Mouse (Mus musculus) midbrain, embryonic 11.5 days (tissue): ENCODE results near the gene Clec1b. TPM values are rescaled to one million over a fixed set of nuclear protein-coding genes. Genes with fewer than 3 reads are reported as not detected.
A peak's percentile ranks its signal among the peaks of the same experiment; 100 is the strongest.

ENCODE experiments used
- ATAC-seq: fragments of 200-750 bp; cut with Nextera tagmentation; 2 replicates; pipeline ENCODE4 v1.8.0; 2017; ENCODE audit warnings: moderate TSS enrichment, moderate library complexity; ENCODE audit not compliant: low FRiP score
- DNase-seq: peaks from one replicate; pipeline ENCODE4 v3.0.0; 2015; ENCODE audit warnings: low spot score; ENCODE audit errors: missing footprints
- H3K27ac ChIP-seq: fragments of 300-500 bp; sonication (generic); 2 replicates; pipeline ENCODE4 v1.5.1; 2014; ENCODE audit warnings: low read depth, low read length
- H3K27me3 ChIP-seq: fragments of 300-500 bp; sonication (generic); 2 replicates; pipeline ENCODE4 v1.6.1; 2014; ENCODE audit warnings: mild to moderate bottlenecking, low read length, moderate library complexity, mixed read lengths; ENCODE audit not compliant: control insufficient read depth, insufficient read depth
- H3K36me3 ChIP-seq: fragments of 300-500 bp; sonication (generic); 2 replicates; pipeline ENCODE4 v1.6.1; 2014; ENCODE audit warnings: mild to moderate bottlenecking, low read length, moderate library complexity, mixed read lengths; ENCODE audit not compliant: control insufficient read depth, insufficient read depth
- H3K4me1 ChIP-seq: fragments of 300-500 bp; sonication (generic); 2 replicates; pipeline ENCODE4 v1.6.1; 2014; ENCODE audit warnings: low read length; ENCODE audit not compliant: control insufficient read depth, insufficient read depth
- H3K4me2 ChIP-seq: fragments of 300-500 bp; sonication (generic); 2 replicates; pipeline ENCODE4 v1.6.1; 2014; ENCODE audit warnings: mild to moderate bottlenecking, moderate library complexity
- H3K4me3 ChIP-seq: fragments of 300-500 bp; sonication (generic); 2 replicates; pipeline ENCODE4 v1.5.1; 2014; ENCODE audit warnings: low read depth, low read length
- H3K9ac ChIP-seq: fragments of 300-500 bp; sonication (generic); 2 replicates; pipeline ENCODE4 v1.6.1; 2014; ENCODE audit warnings: low read length
- H3K9me3 ChIP-seq: fragments of 300-500 bp; sonication (generic); 2 replicates; pipeline ENCODE4 v1.6.1; 2016; ENCODE audit warnings: low read length; ENCODE audit not compliant: control insufficient read depth
- WGBS: fragments of 180-500 bp; shearing (Covaris S2); extraction: QIAGEN DNeasy Blood & Tissue Kit; methylation state at CpG from one replicate; pipeline ENCODE4 v1.1.7; 2014; 5-methylcytosine and 5-hydroxymethylcytosine counted together
- polyA plus RNA-seq: library from polyadenylated mRNA; unstranded; fragments of >200 nt; fragmentation: Nextera tagmentation; extraction: Ambion mirVana; gene quantifications from 2 replicates; pipeline ENCODE4 v1.2.1, GENCODE M21; 2014

Clec1b gene
- polyA plus RNA-seq, 1 experiment from 2014 or later = 11.3 TPM

GRCm38 (mm10) chr6:129402404-129402803, 5.3 kb downstream of the Clec1b start:
- H3K4me1 ChIP-seq = no peaks in the 10 kb centered on the region

GRCm38 (mm10) chr6:129403391-129403790, 6.3 kb downstream of the Clec1b start:
- Histone ChIP-seq H3K36me3 (no peaks in the 10 kb centered on the region), H3K9me3 (no peaks in the 10 kb centered on the region), H3K27ac (no peak overlapping the region), H3K9ac (no peak overlapping the region), H3K4me2 (no peak overlapping the region), H3K27me3 (no peaks in the 10 kb centered on the region), H3K4me1 (no peaks in the 10 kb centered on the region), H3K4me3 (no peak overlapping the region)
- 49% methylated on average over 6 of the region's 6 CpGs for WGBS
- DNase-seq (no peak), ATAC-seq (no peak)

More at GRCm38 (mm10) chr6:129402404-129402803, 5.3 kb downstream of the Clec1b start:
- no peaks in the 10 kb centered on the region for H3K9me3 ChIP-seq
- DNase-seq (no peak), ATAC-seq (no peak)
- H3K4me3 ChIP-seq = no peak overlapping the region
- H3K4me2 ChIP-seq = no peak overlapping the region
- WGBS = 95% methylated on average over 2 of the region's 2 CpGs
- H3K9ac ChIP-seq = no peak overlapping the region
- no peaks in the 10 kb centered on the region for H3K36me3 ChIP-seq
- H3K27me3 ChIP-seq = no peaks in the 10 kb centered on the region
- no peak overlapping the region for H3K27ac ChIP-seq

DNA sequence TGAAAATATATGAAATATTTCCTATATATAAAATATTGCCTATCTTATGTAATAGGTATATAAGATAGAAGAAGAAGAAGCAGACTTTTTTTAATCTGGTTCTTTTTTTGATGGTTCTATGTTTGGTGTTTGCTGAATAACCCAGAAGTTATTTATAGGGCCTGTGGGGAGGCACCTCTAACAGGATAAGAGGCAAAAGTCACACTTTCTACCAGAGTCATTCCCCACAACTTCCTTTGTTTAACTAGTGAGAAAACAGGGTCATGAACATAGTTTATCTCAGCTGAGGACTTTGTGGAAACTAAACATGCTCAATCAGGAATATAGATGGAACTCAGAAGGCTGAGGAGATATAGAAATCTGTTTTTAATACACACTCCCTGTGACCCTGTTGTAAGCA, 8.9 kb downstream of the Clec1b start:
- H3K27me3 ChIP-seq = no peaks in the 10 kb centered on the region
- H3K9me3 ChIP-seq = no peaks in the 10 kb centered on the region
- H3K4me3 ChIP-seq = no peak overlapping the region
- ATAC-seq = no peak
- peak; percentile 37 for DNase-seq
- H3K4me2 ChIP-seq = no peak overlapping the region
- H3K36me3 ChIP-seq = no peaks in the 10 kb centered on the region
- no peak overlapping the region for H3K27ac ChIP-seq
- no peak overlapping the region for H3K9ac ChIP-seq
- no peaks in the 10 kb centered on the region for H3K4me1 ChIP-seq

DNA sequence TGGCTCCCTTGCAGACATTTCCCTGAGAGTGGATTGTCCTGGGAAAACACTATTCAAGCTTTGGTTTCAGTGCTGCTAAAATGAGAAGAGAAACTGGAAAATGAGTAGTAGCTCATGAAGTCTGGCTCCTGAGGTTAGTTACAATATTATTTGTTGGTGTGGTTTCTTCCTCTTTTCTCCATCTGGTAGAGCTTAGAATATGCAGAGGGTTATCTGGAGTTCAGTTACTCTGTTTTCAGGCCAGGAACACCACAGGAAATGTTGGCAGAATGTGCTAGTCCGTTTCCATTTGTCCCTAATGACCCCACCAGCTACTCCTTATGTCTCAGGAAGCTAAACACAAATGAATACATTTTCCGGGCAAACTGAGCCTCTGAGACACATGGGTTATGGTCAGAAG, 10.2 kb downstream of the Clec1b start:
- H3K4me2 ChIP-seq = no peak overlapping the region
- H3K9ac ChIP-seq = no peak overlapping the region
- H3K4me3 ChIP-seq = no peak overlapping the region
- WGBS = 63% methylated on average over 2 of the region's 2 CpGs
- ATAC-seq = no peak
- H3K4me1 ChIP-seq = no peaks in the 10 kb centered on the region
- no peaks in the 10 kb centered on the region for H3K27me3 ChIP-seq
- no peak overlapping the region for H3K27ac ChIP-seq
- no peak for DNase-seq
- H3K36me3 ChIP-seq = no peaks in the 10 kb centered on the region
- no peaks in the 10 kb centered on the region for H3K9me3 ChIP-seq

DNA sequence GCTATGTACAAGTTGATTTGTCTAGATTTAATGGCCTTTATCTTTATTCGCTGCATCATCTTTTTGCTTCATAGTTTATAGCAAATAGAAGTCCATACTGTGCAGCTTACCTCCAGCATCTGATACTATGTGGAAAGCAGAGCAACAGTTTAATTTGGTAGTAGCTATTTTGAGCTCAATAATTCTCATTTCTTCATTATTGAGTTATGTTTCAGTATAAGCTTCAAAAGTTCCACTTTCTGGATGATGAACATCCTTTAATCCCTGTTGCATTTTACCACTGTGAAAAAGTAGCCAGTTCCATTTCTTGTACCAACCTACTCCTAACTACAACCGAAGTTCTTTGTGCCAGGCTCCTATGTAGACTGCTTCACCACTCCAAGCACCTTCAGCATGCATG, 11.5 kb downstream of the Clec1b start, which contains the start of gene Clec9a:
Gene Clec9a (plus strand): TSS at position 301 of the 400 bp plus-strand sequence.
- Histone ChIP-seq H3K27me3 (no peaks in the 10 kb centered on the region), H3K4me2 (no peak within 1 kb of the TSS), H3K36me3 (no peaks in the 10 kb centered on the region), H3K27ac (no peak within 1 kb of the TSS), H3K4me3 (no peak within 1 kb of the TSS), H3K4me1 (no peaks in the 10 kb centered on the region), H3K9me3 (no peaks in the 10 kb centered on the region), H3K9ac (no peak within 1 kb of the TSS)
- no peak for DNase-seq
- ATAC-seq = no peak
- WGBS = 90% methylated on average over 2 of the region's 2 CpGs

GRCm38 (mm10) chr6:129414177-129414576, 17.1 kb downstream of the Clec1b start:
- no peak overlapping the region for H3K9ac ChIP-seq
- DNase-seq (no peak), ATAC-seq (no peak)
- no peaks in the 10 kb centered on the region for H3K27me3 ChIP-seq
- no peaks in the 10 kb centered on the region for H3K9me3 ChIP-seq
- no peak overlapping the region for H3K4me3 ChIP-seq
- H3K27ac ChIP-seq = no peak overlapping the region
- H3K4me1 ChIP-seq = no peaks in the 10 kb centered on the region
- no peaks in the 10 kb centered on the region for H3K36me3 ChIP-seq
- no peak overlapping the region for H3K4me2 ChIP-seq
- 74% methylated on average over 1 of the region's 1 CpGs for WGBS

DNA sequence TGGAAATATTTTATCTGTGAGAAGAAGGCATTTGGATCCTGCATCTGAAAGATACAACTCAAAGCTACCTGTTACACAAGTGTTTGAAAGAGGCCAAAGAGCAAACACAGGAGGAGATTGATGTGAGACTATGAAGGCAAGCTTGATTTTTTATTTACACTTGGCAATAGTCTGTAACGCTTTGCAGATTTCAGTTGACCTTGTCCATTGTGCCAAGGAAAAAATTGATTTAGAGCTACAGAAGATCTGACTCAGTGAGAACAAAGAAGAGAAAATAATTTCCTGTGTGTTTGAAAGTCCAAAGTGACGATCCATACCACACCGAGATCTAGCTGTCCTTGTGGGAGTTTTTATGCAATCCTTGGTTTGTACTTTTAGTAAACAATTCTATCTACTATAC, 25.2 kb downstream of the Clec1b start:
- H3K27ac ChIP-seq = no peak overlapping the region
- no peaks in the 10 kb centered on the region for H3K36me3 ChIP-seq
- no peak overlapping the region for H3K4me2 ChIP-seq
- H3K9ac ChIP-seq = no peak overlapping the region
- H3K27me3 ChIP-seq = no peaks in the 10 kb centered on the region
- DNase-seq (no peak), ATAC-seq (no peak)
- WGBS = 89% methylated on average over 3 of the region's 3 CpGs
- H3K4me3 ChIP-seq = no peak overlapping the region
- H3K4me1 ChIP-seq = no peaks in the 10 kb centered on the region
- H3K9me3 ChIP-seq = no peaks in the 10 kb centered on the region

GRCm38 (mm10) chr6:129423040-129423733, 26.1 kb downstream of the Clec1b start:
- H3K27ac ChIP-seq = no peak overlapping the region
- H3K9ac ChIP-seq = no peak overlapping the region
- ATAC-seq (peak; percentile 23; the same call in 1 of the 2 replicates), DNase-seq (no peak)
- no peak overlapping the region for H3K4me3 ChIP-seq
- no peaks in the 10 kb centered on the region for H3K9me3 ChIP-seq
- no peaks in the 10 kb centered on the region for H3K27me3 ChIP-seq
- H3K4me1 ChIP-seq = no peaks in the 10 kb centered on the region
- 62% methylated on average over 4 of the region's 4 CpGs for WGBS
- H3K4me2 ChIP-seq = no peak overlapping the region
- H3K36me3 ChIP-seq = no peaks in the 10 kb centered on the region

GRCm38 (mm10) chr6:129423734-129424072, 26.6 kb downstream of the Clec1b start:
- no peaks in the 10 kb centered on the region for H3K4me1 ChIP-seq
- no peaks in the 10 kb centered on the region for H3K36me3 ChIP-seq
- no peak overlapping the region for H3K27ac ChIP-seq
- no peak overlapping the region for H3K9ac ChIP-seq
- DNase-seq = peak; percentile 98
- 6% methylated on average over 1 of the region's 1 CpGs for WGBS
- ATAC-seq = peak; percentile 85
- H3K4me3 ChIP-seq = no peak overlapping the region
- no peaks in the 10 kb centered on the region for H3K9me3 ChIP-seq
- H3K4me2 ChIP-seq = no peak overlapping the region
- no peaks in the 10 kb centered on the region for H3K27me3 ChIP-seq
